Comparison of ENCODE assay signal across 7 mouse cellular contexts in the genomic region with DNA sequence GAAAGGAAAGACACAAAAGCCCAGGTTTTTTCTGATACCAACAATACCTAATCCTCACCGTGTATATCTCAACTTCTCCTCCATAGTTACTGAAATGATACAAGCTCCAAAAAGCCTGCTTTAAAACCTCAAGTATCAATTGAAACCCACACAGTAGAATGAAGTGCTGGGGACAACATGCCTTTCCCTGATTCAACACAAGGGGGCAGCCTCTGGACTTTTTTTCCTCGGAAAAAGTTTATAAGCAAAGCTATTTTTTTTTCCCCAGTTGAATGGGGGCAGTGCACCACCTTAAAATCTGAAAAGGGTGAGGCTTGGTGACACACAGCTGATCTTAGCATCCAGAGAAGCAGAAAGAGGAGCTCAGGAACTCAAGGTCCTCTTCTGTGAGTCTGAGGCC.
A peak's percentile ranks its signal among the peaks of the same experiment; 100 is the strongest.
DNase-seq lines count a peak whose midpoint lies in the region; ATAC-seq and TF ChIP-seq lines count a peak whose summit lies in the region.

No protein-coding gene starts in this region.

- TF ChIP-seq POLR2A in thymus, adult 2 months (IDR thresholded peaks at IDR 0.05; ENCODE audit: control insufficient read depth, extremely low read depth, insufficient read depth, low read length, poor library complexity), result no peak

- 0 out of 2 replicates have a peak, but pooled peaks have one; percentile 9 for ATAC-seq in hindbrain, embryonic 14.5 days (ENCODE audit: low FRiP score)
- ATAC-seq in hindbrain, embryonic 12.5 days (ENCODE audit: low FRiP score), result no peak
- no peak for ATAC-seq in hindbrain, postnatal 0 days

- no peaks in the 10 kb centered on the region for H3K9me3 ChIP-seq in hindbrain, embryonic 14.5 days (ENCODE audit: control insufficient read depth, low read length)
- no peaks in the 10 kb centered on the region for H3K9me3 ChIP-seq in hindbrain, embryonic 12.5 days (replicated peaks)
- no peaks in the 10 kb centered on the region for H3K9me3 ChIP-seq in hindbrain, postnatal 0 days (ENCODE audit: low read length)

- no peaks in the 10 kb centered on the region; the same call in 1 of the 2 replicates for H3K36me3 ChIP-seq in hindbrain, embryonic 14.5 days (replicated peaks; ENCODE audit: control insufficient read depth, insufficient read depth)
- H3K36me3 ChIP-seq in hindbrain, embryonic 12.5 days, result no peaks in the 10 kb centered on the region
- no peaks in the 10 kb centered on the region for H3K36me3 ChIP-seq in thymus, adult 2 months (ENCODE audit: control insufficient read depth, insufficient read depth, low read length)
- 0 out of 2 replicates have a peak, but pooled peaks cover 7% of the 10 kb centered on the region for H3K36me3 ChIP-seq in hindbrain, postnatal 0 days (ENCODE audit: insufficient read depth, low read length)

- TF ChIP-seq CTCF in thymus, adult 2 months (IDR thresholded peaks at IDR 0.05; ENCODE audit: borderline replicate concordance, control insufficient read depth, extremely low read depth, insufficient read depth, low read length, poor library complexity), result no peak
- TF ChIP-seq CTCF in hindbrain, postnatal 0 days (IDR thresholded peaks at IDR 0.05; ENCODE audit: low read depth), result peak; percentile 71

- no peaks in the 10 kb centered on the region for H3K4me1 ChIP-seq in hindbrain, embryonic 14.5 days (replicated peaks; ENCODE audit: control insufficient read depth, insufficient read depth, low read length)
- H3K4me1 ChIP-seq in hindbrain, embryonic 12.5 days, result no peaks in the 10 kb centered on the region; the same call in 1 of the 2 replicates
- H3K4me1 ChIP-seq in thymus, adult 2 months (replicated peaks; ENCODE audit: control insufficient read depth, insufficient read depth, low read length), result no peaks in the 10 kb centered on the region
- H3K4me1 ChIP-seq in hindbrain, postnatal 0 days (ENCODE audit: insufficient read depth, low read length), result no peaks in the 10 kb centered on the region

- DNase-seq in hindbrain, embryonic 14.5 days (ENCODE audit: low spot score), result peak; percentile 79
- DNase-seq in thymus, adult 2 months, result peak; percentile 35
- DNase-seq in thymus, adult 18-20 months, result no peak
- DNase-seq in brain, adult 2 months (ENCODE audit: low read depth, low spot score), result peak; percentile 63
- DNase-seq in hindbrain, postnatal 0 days (ENCODE audit: low spot score), result peak; percentile 77
- peak; percentile 63 for DNase-seq in right cerebral cortex, postnatal 4 days

- H3K27ac ChIP-seq in hindbrain, embryonic 14.5 days, result no peak overlapping the region
- no peak overlapping the region for H3K27ac ChIP-seq in hindbrain, embryonic 12.5 days
- H3K27ac ChIP-seq in thymus, adult 2 months (ENCODE audit: control insufficient read depth, insufficient read depth, low read length), result peak overlapping the region; percentile 20; the same call in 1 of the 2 replicates
- H3K27ac ChIP-seq in hindbrain, postnatal 0 days, result no peak overlapping the region

- 13% methylated on average over 2 of the region's 2 CpGs for WGBS in hindbrain, embryonic 14.5 days
- 6% methylated on average over 2 of the region's 2 CpGs for WGBS in hindbrain, embryonic 12.5 days
- WGBS in thymus, adult 2 months, result 13% methylated on average over 2 of the region's 2 CpGs
- 6% methylated on average over 2 of the region's 2 CpGs for WGBS in hindbrain, postnatal 0 days

- no peak overlapping the region for H3K4me3 ChIP-seq in hindbrain, embryonic 14.5 days (replicated peaks; ENCODE audit: low read length)
- no peak overlapping the region for H3K4me3 ChIP-seq in hindbrain, embryonic 12.5 days
- no peak overlapping the region for H3K4me3 ChIP-seq in thymus, adult 2 months (ENCODE audit: control insufficient read depth, insufficient read depth, low read length)
- H3K4me3 ChIP-seq in hindbrain, postnatal 0 days (ENCODE audit: low read length), result no peak overlapping the region

- no peaks in the 10 kb centered on the region for H3K27me3 ChIP-seq in hindbrain, embryonic 14.5 days (ENCODE audit: control insufficient read depth, insufficient read depth, low read length)
- no peaks in the 10 kb centered on the region for H3K27me3 ChIP-seq in hindbrain, embryonic 12.5 days
- no peaks in the 10 kb centered on the region; the same call in 1 of the 2 replicates for H3K27me3 ChIP-seq in thymus, adult 2 months (ENCODE audit: control insufficient read depth, insufficient read depth, low read length)
- no peaks in the 10 kb centered on the region for H3K27me3 ChIP-seq in hindbrain, postnatal 0 days (ENCODE audit: insufficient read depth, low read length)

- no peak overlapping the region for H3K4me2 ChIP-seq in hindbrain, embryonic 14.5 days (replicated peaks)
- no peak overlapping the region for H3K4me2 ChIP-seq in hindbrain, embryonic 12.5 days (replicated peaks)
- H3K4me2 ChIP-seq in hindbrain, postnatal 0 days (ENCODE audit: low read depth, low read length), result no peak overlapping the region

- no peak overlapping the region for H3K9ac ChIP-seq in hindbrain, embryonic 14.5 days
- H3K9ac ChIP-seq in hindbrain, embryonic 12.5 days, result no peak overlapping the region
- no peak overlapping the region for H3K9ac ChIP-seq in hindbrain, postnatal 0 days (replicated peaks; ENCODE audit: low read length)

Comparison
In these comparisons a context has a peak if more than half of its experiments do, and no peak if none do; other contexts are left out.
1. DNase-seq: peak in hindbrain, embryonic 14.5 days (single experiment), thymus, adult 2 months (single experiment), brain, adult 2 months (single experiment), hindbrain, postnatal 0 days (single experiment) and right cerebral cortex, postnatal 4 days (single experiment); none in thymus, adult 18-20 months (0 of 2).